Mouse (Mus musculus): ENCODE results near the gene Ankrd7. TPM values are rescaled to one million over a fixed set of nuclear protein-coding genes. Genes with fewer than 3 reads are reported as not detected.

Gene Ankrd7
- polyA plus RNA-seq, 1 experiment: not detected

GRCm38 (mm10) chr6:18848051-18848701 is 17.9 kb upstream of the Ankrd7 start, which contains the start of gene Lsm8:
TSS of gene Lsm8 (plus strand) at chr6:18848579.
- Histone ChIP-seq H3K4me3 (ENCODE audit: low read depth, low read length) (peak within 1 kb of the TSS; percentile 98), H3K27me3 (ENCODE audit: control insufficient read depth, insufficient read depth, low read length, poor library complexity, severe bottlenecking) (no peaks in the 10 kb centered on the region)
- TF ChIP-seq POLR2A (IDR thresholded peaks at IDR 0.05; ENCODE audit: insufficient read depth, low read length) (peak; percentile 60), CTCF (IDR thresholded peaks at IDR 0.05; ENCODE audit: low read depth, low read length) (no peak)

GRCm38 (mm10) chr6:18848702-18849061 is 17.4 kb upstream of the Ankrd7 start:
- Histone ChIP-seq H3K36me3 (ENCODE audit: control insufficient read depth, insufficient read depth, low read length, poor library complexity, severe bottlenecking) (peaks cover 20% of the 10 kb centered on the region), H3K9ac (ENCODE audit: low read depth, poor library complexity, severe bottlenecking) (peak overlapping the region; percentile 100), H3K27me3 (ENCODE audit: control insufficient read depth, insufficient read depth, low read length, poor library complexity, severe bottlenecking) (no peaks in the 10 kb centered on the region), H3K9me3 (replicated peaks; ENCODE audit: control insufficient read depth, insufficient read depth, low read length, poor library complexity, severe bottlenecking) (no peaks in the 10 kb centered on the region), H3K27ac (ENCODE audit: insufficient read depth, low read length) (no peak overlapping the region), H3K4me1 (ENCODE audit: control insufficient read depth, insufficient read depth, low read length) (no peaks in the 10 kb centered on the region), H3K4me3 (ENCODE audit: low read depth, low read length) (peak overlapping the region; percentile 98)
- TF ChIP-seq CTCF (IDR thresholded peaks at IDR 0.05; ENCODE audit: low read depth, low read length) (no peak), EP300 (IDR thresholded peaks at IDR 0.05; ENCODE audit: insufficient read depth, low read depth, low read length) (no peak), POLR2A (IDR thresholded peaks at IDR 0.05; ENCODE audit: insufficient read depth, low read length) (no peak)

More at GRCm38 (mm10) chr6:18848051-18848701, 17.9 kb upstream of the Ankrd7 start, which contains the start of gene Lsm8:
- peaks cover 15% of the 10 kb centered on the region for H3K36me3 ChIP-seq (ENCODE audit: control insufficient read depth, insufficient read depth, low read length, poor library complexity, severe bottlenecking)
- no peak within 1 kb of the TSS; the same call in 1 of the 2 replicates for H3K27ac ChIP-seq (ENCODE audit: insufficient read depth, low read length)
- peak within 1 kb of the TSS; percentile 100 for H3K9ac ChIP-seq (ENCODE audit: low read depth, poor library complexity, severe bottlenecking)
- H3K4me1 ChIP-seq (ENCODE audit: control insufficient read depth, insufficient read depth, low read length): no peaks in the 10 kb centered on the region
- H3K9me3 ChIP-seq (replicated peaks; ENCODE audit: control insufficient read depth, insufficient read depth, low read length, poor library complexity, severe bottlenecking): no peaks in the 10 kb centered on the region

GRCm38 (mm10) chr6:18855323-18855722 is 10.8 kb upstream of the Ankrd7 start:
- H3K4me1 ChIP-seq (ENCODE audit: control insufficient read depth, insufficient read depth, low read length): no peaks in the 10 kb centered on the region
- H3K9ac ChIP-seq (ENCODE audit: low read depth, poor library complexity, severe bottlenecking): no peak overlapping the region
- H3K9me3 ChIP-seq (replicated peaks; ENCODE audit: control insufficient read depth, insufficient read depth, low read length, poor library complexity, severe bottlenecking): peaks cover 23% of the 10 kb centered on the region
- TF ChIP-seq EP300 (IDR thresholded peaks at IDR 0.05; ENCODE audit: insufficient read depth, low read depth, low read length): no peak
- no peak for TF ChIP-seq CTCF (IDR thresholded peaks at IDR 0.05; ENCODE audit: low read depth, low read length)
- TF ChIP-seq POLR2A (IDR thresholded peaks at IDR 0.05; ENCODE audit: insufficient read depth, low read length): no peak
- peaks cover 37% of the 10 kb centered on the region for H3K36me3 ChIP-seq (ENCODE audit: control insufficient read depth, insufficient read depth, low read length, poor library complexity, severe bottlenecking)
- H3K27ac ChIP-seq (ENCODE audit: insufficient read depth, low read length): no peak overlapping the region
- H3K4me3 ChIP-seq (ENCODE audit: low read depth, low read length): no peak overlapping the region
- no peaks in the 10 kb centered on the region for H3K27me3 ChIP-seq (ENCODE audit: control insufficient read depth, insufficient read depth, low read length, poor library complexity, severe bottlenecking)

- Histone ChIP-seq H3K36me3 (ENCODE audit: control insufficient read depth, insufficient read depth, low read length, poor library complexity, severe bottlenecking) (peaks cover 33% of the 10 kb centered on the region), H3K27me3 (ENCODE audit: control insufficient read depth, insufficient read depth, low read length, poor library complexity, severe bottlenecking) (no peaks in the 10 kb centered on the region), H3K9me3 (replicated peaks; ENCODE audit: control insufficient read depth, insufficient read depth, low read length, poor library complexity, severe bottlenecking) (peaks cover 34% of the 10 kb centered on the region), H3K9ac (ENCODE audit: low read depth, poor library complexity, severe bottlenecking) (no peak overlapping the region), H3K4me3 (ENCODE audit: low read depth, low read length) (no peak overlapping the region), H3K27ac (ENCODE audit: insufficient read depth, low read length) (no peak overlapping the region), H3K4me1 (ENCODE audit: control insufficient read depth, insufficient read depth, low read length) (no peaks in the 10 kb centered on the region)
- no peak for TF ChIP-seq EP300 (IDR thresholded peaks at IDR 0.05; ENCODE audit: insufficient read depth, low read depth, low read length)
Observed at GRCm38 (mm10) chr6:18856487-18857078, 9.5 kb upstream of the Ankrd7 start.

- Histone ChIP-seq H3K4me1 (ENCODE audit: control insufficient read depth, insufficient read depth, low read length) (no peaks in the 10 kb centered on the region), H3K27me3 (ENCODE audit: control insufficient read depth, insufficient read depth, low read length, poor library complexity, severe bottlenecking) (no peaks in the 10 kb centered on the region), H3K9me3 (replicated peaks; ENCODE audit: control insufficient read depth, insufficient read depth, low read length, poor library complexity, severe bottlenecking) (no peaks in the 10 kb centered on the region), H3K27ac (ENCODE audit: insufficient read depth, low read length) (no peak overlapping the region), H3K4me3 (ENCODE audit: low read depth, low read length) (no peak overlapping the region), H3K36me3 (ENCODE audit: control insufficient read depth, insufficient read depth, low read length, poor library complexity, severe bottlenecking) (no peaks in the 10 kb centered on the region), H3K9ac (ENCODE audit: low read depth, poor library complexity, severe bottlenecking) (no peak overlapping the region)
- TF ChIP-seq EP300 (IDR thresholded peaks at IDR 0.05; ENCODE audit: insufficient read depth, low read depth, low read length) (no peak), CTCF (IDR thresholded peaks at IDR 0.05; ENCODE audit: low read depth, low read length) (no peak)
Observed at GRCm38 (mm10) chr6:18889030-18889429, 22.9 kb downstream of the Ankrd7 start.

- no peak overlapping the region for H3K9ac ChIP-seq (ENCODE audit: low read depth, poor library complexity, severe bottlenecking)
- no peak for TF ChIP-seq POLR2A (IDR thresholded peaks at IDR 0.05; ENCODE audit: insufficient read depth, low read length)
- no peak for TF ChIP-seq CTCF (IDR thresholded peaks at IDR 0.05; ENCODE audit: low read depth, low read length)
- TF ChIP-seq EP300 (IDR thresholded peaks at IDR 0.05; ENCODE audit: insufficient read depth, low read depth, low read length): no peak
- no peak overlapping the region for H3K27ac ChIP-seq (ENCODE audit: insufficient read depth, low read length)
- H3K4me3 ChIP-seq (ENCODE audit: low read depth, low read length): no peak overlapping the region
- no peaks in the 10 kb centered on the region for H3K36me3 ChIP-seq (ENCODE audit: control insufficient read depth, insufficient read depth, low read length, poor library complexity, severe bottlenecking)
- no peaks in the 10 kb centered on the region for H3K4me1 ChIP-seq (ENCODE audit: control insufficient read depth, insufficient read depth, low read length)
- H3K9me3 ChIP-seq (replicated peaks; ENCODE audit: control insufficient read depth, insufficient read depth, low read length, poor library complexity, severe bottlenecking): no peaks in the 10 kb centered on the region; the same call in 1 of the 2 replicates
- no peaks in the 10 kb centered on the region for H3K27me3 ChIP-seq (ENCODE audit: control insufficient read depth, insufficient read depth, low read length, poor library complexity, severe bottlenecking)
Observed at GRCm38 (mm10) chr6:18894142-18894541, 28.0 kb downstream of the Ankrd7 start.
